Mouse (Mus musculus): ENCODE measurements around the gene Eif2ak3. TPM values are rescaled to one million over a fixed set of nuclear protein-coding genes. Genes with fewer than 3 reads are reported as not detected.
A peak's percentile ranks its signal among the peaks of the same experiment; 100 is the strongest.
"Not testable (repeated sequence)": the region's sequence is repeated elsewhere in the genome, so short reads cannot be mapped to it uniquely, and the experiment has no call there.

Eif2ak3 gene
- 12.1 and 15.7 TPM in 2 replicates for polyA plus RNA-seq (2012; rRNA removed)

GRCm38 (mm10) chr6:70844002-70844804 lies at the start of gene Eif2ak3:
Gene Eif2ak3, plus strand, starts transcription at chr6:70844515.
- DNase-seq (ENCODE audit: low read depth, low spot score): peak; percentile 99
- under 1% methylated on average over 63 of the region's 63 CpGs for WGBS

GRCm38 (mm10) chr6:70796940-70797339 lies 47.4 kb upstream of the Eif2ak3 start:
- DNase-seq (ENCODE audit: low read depth, low spot score): no peak
- 83% methylated on average over 6 of the region's 6 CpGs for WGBS

- WGBS: 16% methylated on average over 9 of the region's 9 CpGs
- no peak for DNase-seq (ENCODE audit: low read depth, low spot score)
Measured at GRCm38 (mm10) chr6:70797581-70798251, 46.6 kb upstream of the Eif2ak3 start.

GRCm38 (mm10) chr6:70804632-70805031 lies 39.7 kb upstream of the Eif2ak3 start:
- DNase-seq (ENCODE audit: low read depth, low spot score): no peak
- 31% methylated on average over 3 of the region's 3 CpGs for WGBS

GRCm38 (mm10) chr6:70805267-70805666 lies 39.0 kb upstream of the Eif2ak3 start:
- 10% methylated on average over 7 of the region's 7 CpGs for WGBS
- DNase-seq (ENCODE audit: low read depth, low spot score): no peak

GRCm38 (mm10) chr6:70805820-70806513 lies 38.3 kb upstream of the Eif2ak3 start:
- 15% methylated on average over 13 of the region's 13 CpGs for WGBS
- DNase-seq (ENCODE audit: low read depth, low spot score): no peak

- WGBS: 65% methylated on average over 1 of the region's 1 CpGs
- no peak for DNase-seq (ENCODE audit: low read depth, low spot score)
Measured at GRCm38 (mm10) chr6:70806514-70806912, 37.8 kb upstream of the Eif2ak3 start.

- DNase-seq (ENCODE audit: low read depth, low spot score): no peak
- WGBS: 96% methylated on average over 1 of the region's 1 CpGs
Measured at GRCm38 (mm10) chr6:70810524-70810923, 33.8 kb upstream of the Eif2ak3 start.

- DNase-seq (ENCODE audit: low read depth, low spot score): no peak
- 11% methylated on average over 6 of the region's 6 CpGs for WGBS
Measured at GRCm38 (mm10) chr6:70811557-70812525, 32.5 kb upstream of the Eif2ak3 start.

- 41% methylated on average over 4 of the region's 4 CpGs for WGBS
- DNase-seq (ENCODE audit: low read depth, low spot score): no peak
Measured at GRCm38 (mm10) chr6:70812526-70812895, 31.8 kb upstream of the Eif2ak3 start.

- no peak for DNase-seq (ENCODE audit: low read depth, low spot score)
- 35% methylated on average over 18 of the region's 18 CpGs for WGBS
Measured at GRCm38 (mm10) chr6:70813921-70814628, 30.2 kb upstream of the Eif2ak3 start.

- 32% methylated on average over 4 of the region's 4 CpGs for WGBS
Measured at GRCm38 (mm10) chr6:70814629-70814950, 29.7 kb upstream of the Eif2ak3 start.

GRCm38 (mm10) chr6:70815471-70815870 lies 28.8 kb upstream of the Eif2ak3 start:
- WGBS: 77% methylated on average over 8 of the region's 8 CpGs
- DNase-seq (ENCODE audit: low read depth, low spot score): no peak

More at GRCm38 (mm10) chr6:70814629-70814950, 29.7 kb upstream of the Eif2ak3 start:
- DNase-seq (ENCODE audit: low read depth, low spot score): no peak

GRCm38 (mm10) chr6:70821566-70821965 lies 22.7 kb upstream of the Eif2ak3 start:
- WGBS: 57% methylated on average over 2 of the region's 2 CpGs

GRCm38 (mm10) chr6:70822386-70822910 lies 21.9 kb upstream of the Eif2ak3 start:
- no peak for DNase-seq (ENCODE audit: low read depth, low spot score)
- WGBS: 54% methylated on average over 5 of the region's 5 CpGs

More at GRCm38 (mm10) chr6:70821566-70821965, 22.7 kb upstream of the Eif2ak3 start:
- no peak for DNase-seq (ENCODE audit: low read depth, low spot score)

- 94% methylated on average over 4 of the region's 4 CpGs for WGBS
Measured at GRCm38 (mm10) chr6:70823277-70823676, 21.0 kb upstream of the Eif2ak3 start.

GRCm38 (mm10) chr6:70824085-70824986 lies 20.0 kb upstream of the Eif2ak3 start:
- no peak for DNase-seq (ENCODE audit: low read depth, low spot score)
- WGBS: 8% methylated on average over 23 of the region's 23 CpGs

More at GRCm38 (mm10) chr6:70823277-70823676, 21.0 kb upstream of the Eif2ak3 start:
- DNase-seq (ENCODE audit: low read depth, low spot score): not testable (repeated sequence)

- WGBS: 19% methylated on average over 4 of the region's 4 CpGs
Measured at GRCm38 (mm10) chr6:70824987-70825337, 19.4 kb upstream of the Eif2ak3 start.

More at GRCm38 (mm10) chr6:70824987-70825337, 19.4 kb upstream of the Eif2ak3 start:
- DNase-seq (ENCODE audit: low read depth, low spot score): no peak

Measured in large intestine, adult 2 months (tissue).